Mouse (Mus musculus): Measurements from ENCODE around the gene Sfxn5.

The Sfxn5 gene

DNA sequence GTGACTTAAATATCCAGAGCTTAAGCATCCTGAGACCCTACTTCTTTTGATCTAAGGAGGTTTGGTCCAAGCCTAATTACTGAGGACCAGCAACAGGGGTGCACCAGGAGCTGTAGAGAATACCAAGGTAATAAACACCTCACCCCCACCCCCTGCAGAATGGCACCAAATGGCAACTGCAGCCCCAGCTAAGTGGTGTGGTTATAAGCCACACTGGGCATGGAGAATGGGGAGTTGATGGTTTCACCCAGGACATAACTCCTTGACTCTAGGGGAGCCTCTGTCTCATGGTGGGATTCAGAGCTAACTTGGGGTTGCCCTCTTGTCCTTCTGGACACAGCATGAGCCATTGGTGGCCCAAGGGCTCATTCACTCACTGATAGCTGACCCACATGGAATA lies 1.0 kb upstream of the Sfxn5 start:
- DNase-seq (ENCODE audit: low spot score in 2 of 2), result no peak

- DNase-seq (ENCODE audit: low spot score in 2 of 2), result no peak
Measured at GRCm38 (mm10) chr6:85333732-85334131, 510 bp upstream of the Sfxn5 start.

- peak in 1 of 2 experiments; percentile 36 for DNase-seq (ENCODE audit: low spot score in 2 of 2)
Measured at GRCm38 (mm10) chr6:85332351-85332999, 747 bp downstream of the Sfxn5 start.

- DNase-seq (ENCODE audit: low spot score in 2 of 2), result no peak
Measured at GRCm38 (mm10) chr6:85331736-85332135, 1.5 kb downstream of the Sfxn5 start.

DNA sequence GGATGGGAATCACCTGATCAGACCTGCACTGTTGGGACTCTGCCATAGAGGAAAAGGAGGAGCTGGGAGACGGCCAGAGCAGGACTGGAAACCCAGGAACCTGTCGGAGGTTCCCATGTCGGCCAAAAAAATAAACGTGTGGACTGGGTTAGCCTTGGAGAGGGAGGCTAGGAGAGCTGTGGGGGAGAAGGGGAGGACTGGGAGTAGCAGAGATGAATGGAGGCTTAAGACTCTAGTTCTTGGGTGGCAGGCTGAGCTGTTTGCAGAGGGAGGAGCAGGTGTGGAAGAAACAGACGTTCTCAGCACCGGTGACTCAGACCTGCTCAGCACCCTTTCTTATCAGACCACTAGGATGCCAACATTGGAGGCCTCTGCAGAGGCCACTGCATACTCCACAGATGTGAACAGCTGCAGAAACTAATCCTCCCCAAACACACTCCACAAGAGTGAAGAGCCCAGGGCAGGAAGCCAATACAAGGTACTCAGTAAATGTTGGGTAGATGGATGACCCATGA lies 1.9 kb downstream of the Sfxn5 start:
- DNase-seq (ENCODE audit: low spot score in 2 of 2), result no peak

DNA sequence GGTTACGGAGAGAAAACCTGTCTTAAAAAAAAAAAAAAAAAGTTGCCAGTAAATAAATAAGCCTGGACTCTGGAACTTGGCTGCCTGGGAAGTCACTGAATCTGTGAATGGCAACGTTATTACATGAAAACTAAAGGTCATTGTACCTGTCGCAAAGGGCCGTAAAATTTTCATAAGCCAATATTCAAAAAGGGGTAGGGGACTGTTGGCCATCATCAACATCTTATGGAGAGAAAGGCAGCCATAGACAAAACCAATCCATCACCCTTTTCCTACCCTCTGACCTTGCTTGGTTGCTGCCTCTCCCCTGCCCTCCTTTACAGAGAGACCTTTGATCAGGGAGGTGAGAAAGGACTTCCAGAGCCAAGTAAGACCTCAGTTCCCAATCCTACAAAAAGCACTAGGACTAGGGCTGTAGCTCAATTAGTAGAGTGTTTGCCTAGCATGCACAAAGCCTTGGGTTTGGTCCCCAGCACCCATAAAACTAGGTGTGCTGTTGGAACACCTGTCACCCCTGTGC lies 3.5 kb downstream of the Sfxn5 start:
- no peak for DNase-seq (ENCODE audit: low spot score in 2 of 2)

DNA sequence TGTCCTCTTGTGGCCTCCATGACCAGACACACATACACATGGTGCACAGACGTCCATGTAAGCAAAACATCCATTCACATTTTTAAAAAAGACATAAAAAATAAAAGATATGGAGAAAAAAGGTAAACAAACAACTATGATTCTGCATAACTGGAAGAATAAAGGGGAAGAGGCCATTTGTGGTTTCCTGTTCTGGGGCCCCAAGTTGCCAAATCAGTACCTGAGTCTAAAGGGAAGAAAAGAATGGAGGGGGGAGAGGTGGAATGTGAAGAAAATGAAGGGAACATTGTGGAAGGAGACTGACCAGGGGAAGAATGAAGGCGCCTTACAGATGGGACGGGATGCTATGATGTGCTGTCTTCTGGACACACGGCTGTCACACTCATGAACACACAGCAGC lies 6.7 kb downstream of the Sfxn5 start:
- DNase-seq (ENCODE audit: low spot score in 2 of 2), result no peak

DNA sequence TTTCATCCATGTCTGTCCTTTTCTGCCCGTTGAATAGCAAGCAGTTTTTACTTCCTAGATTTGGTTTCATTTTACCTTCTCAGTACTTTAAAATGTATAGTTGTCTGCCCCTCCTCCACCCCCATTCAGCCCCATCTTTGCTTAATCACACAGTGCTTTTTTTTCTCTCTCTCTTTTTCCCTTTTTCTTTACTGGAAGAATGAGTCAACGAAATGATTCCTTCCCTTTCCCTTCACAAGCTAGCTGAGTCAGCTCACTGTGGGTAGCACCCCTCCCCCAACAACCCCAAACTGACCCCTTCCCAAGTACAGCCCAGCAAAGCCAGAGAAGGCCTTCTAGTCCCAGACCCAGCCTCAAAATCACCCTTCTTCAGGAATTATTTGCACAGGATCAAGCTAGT lies 8.1 kb downstream of the Sfxn5 start:
- no peak for DNase-seq (ENCODE audit: low spot score in 2 of 2)

GRCm38 (mm10) chr6:85320445-85320866 lies 12.8 kb downstream of the Sfxn5 start:
- no peak for DNase-seq (ENCODE audit: low spot score in 2 of 2)

DNA sequence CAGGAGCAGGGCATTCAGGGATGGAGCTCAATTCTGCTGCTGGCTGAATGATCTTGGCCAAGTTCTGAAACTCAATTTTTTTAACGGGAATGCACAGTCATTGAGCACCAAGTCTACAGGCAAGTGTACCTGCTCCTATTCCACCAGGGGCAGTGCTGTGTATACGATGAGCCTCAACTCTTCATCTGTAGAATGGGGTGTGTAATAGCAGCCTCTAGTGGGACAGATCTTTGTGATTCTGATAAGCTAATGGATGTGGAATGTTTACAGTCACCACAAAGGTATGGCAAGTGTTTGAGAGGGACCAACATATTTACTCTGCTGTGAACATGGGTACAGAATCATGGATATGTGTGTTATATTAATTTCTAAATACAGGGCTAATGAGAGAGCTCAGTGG lies 17.0 kb downstream of the Sfxn5 start:
- DNase-seq (ENCODE audit: low spot score in 2 of 2), result no peak

- no peak for DNase-seq (ENCODE audit: low spot score in 2 of 2)
Measured at GRCm38 (mm10) chr6:85314064-85314798, 19.0 kb downstream of the Sfxn5 start.

GRCm38 (mm10) chr6:85307894-85308293 lies 25.3 kb downstream of the Sfxn5 start:
- DNase-seq (ENCODE audit: low spot score in 2 of 2), result no peak

GRCm38 (mm10) chr6:85306375-85306774 lies 26.8 kb downstream of the Sfxn5 start:
- no peak for DNase-seq (ENCODE audit: low spot score in 2 of 2)

- DNase-seq (ENCODE audit: low spot score in 2 of 2), result no peak
Measured at GRCm38 (mm10) chr6:85305826-85306225, 27.4 kb downstream of the Sfxn5 start.

DNA sequence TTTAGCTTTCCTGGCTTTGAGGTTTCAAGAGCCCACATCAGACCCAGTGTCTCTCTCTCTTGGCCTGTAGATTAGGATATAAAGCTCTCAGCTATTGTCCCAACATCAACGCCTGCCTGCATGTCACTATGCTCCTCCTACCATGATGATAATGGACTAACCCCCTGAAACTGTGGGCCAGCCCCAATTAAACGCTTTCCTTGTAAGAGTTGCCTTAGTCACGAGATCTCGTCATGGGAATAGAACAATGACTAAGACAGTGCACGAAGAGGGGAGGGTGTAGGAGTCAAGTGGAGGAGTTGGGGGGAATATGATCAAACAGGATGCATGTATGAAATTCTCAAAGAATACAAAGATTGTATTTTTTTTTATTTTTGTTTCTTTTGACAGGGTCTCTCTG lies 28.3 kb downstream of the Sfxn5 start:
- DNase-seq (ENCODE audit: low spot score in 2 of 2), result no peak

- peak; percentile 56 to 69 for DNase-seq (ENCODE audit: low spot score in 2 of 2)
Measured at GRCm38 (mm10) chr6:85302326-85303055, 30.7 kb downstream of the Sfxn5 start.

DNA sequence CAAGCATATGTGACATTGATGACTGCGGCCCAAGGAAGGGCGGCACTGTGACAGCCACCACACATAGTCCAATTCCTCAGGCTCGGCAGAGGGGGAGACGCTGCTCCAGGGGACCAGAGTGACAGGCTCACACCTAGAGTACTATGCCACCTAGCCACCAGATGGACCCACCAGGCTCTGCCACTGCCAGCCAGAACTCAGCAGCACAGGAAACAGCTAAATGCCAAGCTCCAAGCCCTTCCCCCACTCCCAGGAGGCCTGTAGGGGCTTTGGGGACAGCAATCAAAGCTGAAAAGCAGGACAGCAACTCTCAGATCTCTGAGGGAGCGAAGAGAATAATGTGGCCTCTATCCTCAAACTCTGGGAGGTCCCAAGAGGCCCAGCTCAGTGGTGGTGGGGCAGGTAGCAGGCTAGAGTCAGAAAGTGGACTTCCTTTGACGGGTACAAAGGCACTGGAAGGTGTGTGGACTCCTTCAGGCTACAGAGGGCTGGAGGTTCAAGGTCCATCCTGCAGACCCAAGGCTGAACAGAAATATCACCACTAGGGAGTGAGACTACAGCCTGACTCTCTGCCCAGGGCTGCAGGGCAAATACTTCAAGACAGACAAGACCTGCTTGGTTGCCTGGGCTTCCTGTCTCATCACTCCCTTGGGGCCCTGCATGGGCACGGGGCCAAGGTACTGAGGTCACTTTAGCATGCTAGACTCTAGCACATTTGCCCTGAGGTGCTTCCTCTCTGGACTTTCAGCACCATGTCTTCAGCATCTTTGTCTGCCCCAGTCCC lies 37.6 kb downstream of the Sfxn5 start:
- DNase-seq (ENCODE audit: low spot score in 2 of 2), result peak; percentile 43 to 47

DNA sequence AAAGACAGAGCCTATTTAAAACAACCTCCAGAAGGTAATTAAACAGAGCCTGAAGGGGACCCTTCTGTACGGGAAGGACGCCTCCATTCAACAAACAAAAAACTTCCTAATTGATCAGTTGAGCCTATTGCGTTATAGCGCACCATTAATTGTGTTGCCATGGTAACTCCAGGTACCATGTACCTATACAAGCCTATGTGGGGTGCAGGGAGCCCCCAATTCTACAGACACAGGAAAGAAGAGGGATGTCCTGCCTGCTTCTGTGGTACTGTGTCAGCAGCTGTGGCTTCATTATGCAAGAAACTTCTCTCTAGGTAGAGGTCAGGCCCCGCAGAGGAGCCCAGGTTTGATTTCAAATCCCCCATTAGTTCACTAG lies 39.2 kb downstream of the Sfxn5 start:
- DNase-seq (ENCODE audit: low spot score in 2 of 2), result no peak

DNA sequence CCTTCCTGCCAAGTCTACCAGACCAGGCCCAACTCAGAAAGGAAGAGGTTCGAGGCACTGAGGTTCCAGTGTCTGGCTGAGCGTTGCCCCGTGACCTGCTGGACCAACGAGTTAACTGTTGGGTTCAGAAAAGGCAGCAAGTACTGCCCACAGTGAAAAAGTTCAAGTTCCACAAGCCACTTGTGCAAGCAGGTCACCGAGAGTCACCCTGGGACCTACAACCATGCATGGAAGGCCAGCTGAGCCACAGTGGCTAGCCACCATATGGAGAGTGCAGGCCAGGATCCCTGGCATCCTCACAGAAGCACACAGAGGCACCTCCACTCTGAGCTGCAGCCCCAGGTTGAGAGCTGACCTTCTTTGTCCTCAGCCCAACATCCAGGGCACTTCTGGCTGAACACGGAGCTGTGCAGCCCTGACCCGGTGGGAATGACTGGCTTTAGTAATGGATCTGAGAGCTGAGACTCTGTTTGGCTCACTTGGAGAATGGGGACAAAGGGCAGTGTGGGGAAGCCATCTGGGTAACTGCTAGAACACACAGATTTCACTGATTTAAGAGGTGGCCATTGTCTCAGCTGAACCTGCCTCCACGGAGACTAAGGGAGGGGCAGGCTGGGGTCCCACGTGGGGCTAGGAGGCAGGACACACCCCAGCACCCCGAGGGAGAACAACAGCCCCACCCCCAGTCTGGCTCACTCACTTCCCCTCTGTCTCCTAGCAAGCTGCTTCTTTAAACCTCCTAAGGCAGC lies 39.8 kb downstream of the Sfxn5 start:
- peak in 1 of 2 experiments; percentile 31 for DNase-seq (ENCODE audit: low spot score in 2 of 2)

DNA sequence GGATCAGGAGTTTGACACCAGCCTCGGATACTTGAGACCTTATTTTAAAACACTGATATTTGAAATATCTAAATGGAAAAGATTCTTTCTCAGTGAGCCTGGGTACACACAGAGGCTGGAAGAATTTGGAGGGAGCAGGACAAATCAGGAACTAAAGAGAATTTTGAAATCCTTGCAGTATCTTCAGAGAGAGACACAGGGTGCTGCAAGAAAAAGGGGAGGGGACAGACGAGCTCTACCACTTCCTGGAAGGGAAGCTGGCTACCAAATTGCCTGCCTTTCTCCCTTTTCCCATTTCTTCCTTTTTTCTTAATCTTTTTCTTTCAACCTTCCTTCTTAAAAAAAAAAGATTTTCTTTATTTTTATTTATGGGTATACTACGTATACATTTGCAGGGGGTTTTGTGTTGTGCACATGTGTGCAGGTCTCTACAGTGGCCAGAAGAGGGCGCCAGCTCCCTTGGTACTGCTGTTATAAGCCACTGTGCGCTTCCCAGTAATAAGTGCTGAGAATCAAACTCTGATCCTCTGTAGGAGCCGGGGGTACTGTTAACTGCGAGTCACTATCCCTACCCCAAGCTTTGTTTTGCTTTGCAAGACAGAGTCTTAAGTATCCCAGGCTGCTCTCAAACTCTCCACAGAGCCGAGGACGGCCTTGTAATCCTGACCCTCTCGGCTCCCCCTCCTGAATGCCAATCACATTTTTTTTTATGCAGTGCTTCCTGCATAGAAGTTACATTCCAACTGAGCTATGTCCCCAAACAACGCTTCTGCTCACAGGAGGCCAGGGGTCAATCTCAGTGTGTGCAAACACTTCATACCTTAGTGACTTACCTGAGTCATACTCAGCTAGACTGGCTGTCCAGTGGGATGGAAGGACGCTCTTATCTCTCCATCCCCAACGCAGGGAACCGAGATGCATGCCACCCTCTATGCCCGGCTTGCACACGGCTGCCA lies 42.1 kb downstream of the Sfxn5 start:
- DNase-seq (ENCODE audit: low spot score in 2 of 2), result no peak

Measured in heart, adult 9 months (tissue).